Mouse (Mus musculus): ENCODE data around the gene Rhov. TPM values are rescaled to one million over a fixed set of nuclear protein-coding genes. Genes with fewer than 3 reads are reported as not detected.

Rhov gene
- polyA plus RNA-seq, 1 experiment from 2014 or later = not detected

DNA sequence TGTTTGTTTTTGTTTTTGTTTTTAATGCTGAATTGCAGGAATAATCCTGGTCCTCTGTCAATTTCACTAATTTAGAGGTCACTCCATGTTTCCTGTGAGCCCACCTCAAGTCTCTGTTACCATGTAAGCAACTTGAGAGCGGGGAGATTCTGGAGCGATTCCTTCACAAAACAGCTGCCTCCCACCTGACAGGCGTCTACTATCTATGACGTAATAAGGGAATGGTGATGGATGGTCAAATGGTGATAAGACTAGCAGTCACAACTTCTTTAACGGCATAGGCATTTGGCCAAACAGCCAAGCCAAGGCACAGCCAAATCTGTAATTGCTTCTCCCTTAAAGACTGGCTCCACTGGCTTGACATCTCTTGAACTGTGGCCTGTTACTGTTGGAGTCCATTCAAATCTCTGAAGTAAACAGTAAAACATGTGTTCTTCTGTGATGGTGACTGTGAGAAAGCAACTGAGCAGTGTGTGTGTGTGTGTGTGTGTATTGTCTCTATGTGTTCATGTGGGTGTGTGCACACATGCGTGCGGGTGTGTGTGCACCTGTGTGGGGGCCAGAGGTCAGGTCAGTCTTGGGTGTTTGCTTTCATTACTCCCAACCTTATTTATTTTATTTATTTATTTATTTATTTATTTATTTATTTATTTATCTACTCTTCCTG is 11.0 kb upstream of the Rhov start:
- H3K4me2 ChIP-seq = no peak overlapping the region
- H3K27me3 ChIP-seq (ENCODE audit: control insufficient read depth, insufficient read depth, low read length) = no peaks in the 10 kb centered on the region
- no peak overlapping the region for H3K9ac ChIP-seq (ENCODE audit: low read depth, low read length)
- no peaks in the 10 kb centered on the region for H3K9me3 ChIP-seq (replicated peaks; ENCODE audit: control insufficient read depth, low read length)
- H3K4me3 ChIP-seq (ENCODE audit: low read depth, low read length) = no peak overlapping the region
- H3K36me3 ChIP-seq (ENCODE audit: control insufficient read depth, insufficient read depth, low read length) = no peaks in the 10 kb centered on the region
- H3K27ac ChIP-seq (ENCODE audit: low read depth, low read length) = no peak overlapping the region
- no peaks in the 10 kb centered on the region for H3K4me1 ChIP-seq (ENCODE audit: control insufficient read depth, insufficient read depth, low read length)
- 72% methylated on average over 7 of the region's 7 CpGs for WGBS (ENCODE audit: insufficient replicate concordance)
- no peak for ATAC-seq (replicated peaks; ENCODE audit: insufficient number of reproducible peaks, low FRiP score, low TSS enrichment)

DNA sequence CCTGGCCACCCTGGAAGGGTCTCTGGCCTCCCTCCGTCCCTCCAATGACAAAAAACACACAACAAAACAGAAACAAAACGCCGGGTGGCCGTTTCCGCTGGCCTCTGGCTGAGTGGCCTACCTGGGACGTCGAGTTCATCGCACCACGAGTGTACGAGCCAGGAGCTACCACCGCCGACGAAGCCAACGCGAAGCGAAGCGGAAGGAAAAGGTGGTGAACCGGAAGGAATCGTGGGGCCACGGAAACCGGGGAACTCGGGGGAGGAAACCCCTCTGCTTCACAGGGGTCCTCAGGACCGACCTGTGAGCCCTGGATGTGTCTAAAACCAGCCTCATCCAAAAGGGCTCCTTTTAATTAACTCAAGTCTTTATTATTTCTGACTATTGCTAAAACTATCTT is 6.7 kb upstream of the Rhov start:
- H3K9ac ChIP-seq (ENCODE audit: low read depth, low read length) = no peak overlapping the region
- H3K4me2 ChIP-seq = no peak overlapping the region
- H3K4me3 ChIP-seq (ENCODE audit: low read depth, low read length) = no peak overlapping the region
- WGBS (ENCODE audit: insufficient replicate concordance) = 89% methylated on average over 23 of the region's 23 CpGs
- no peak overlapping the region for H3K27ac ChIP-seq (ENCODE audit: low read depth, low read length)
- no peaks in the 10 kb centered on the region for H3K4me1 ChIP-seq (ENCODE audit: control insufficient read depth, insufficient read depth, low read length)
- H3K9me3 ChIP-seq (replicated peaks; ENCODE audit: control insufficient read depth, low read length) = no peaks in the 10 kb centered on the region
- no peak for ATAC-seq (replicated peaks; ENCODE audit: insufficient number of reproducible peaks, low FRiP score, low TSS enrichment)
- H3K27me3 ChIP-seq (ENCODE audit: control insufficient read depth, insufficient read depth, low read length) = no peaks in the 10 kb centered on the region
- no peaks in the 10 kb centered on the region for H3K36me3 ChIP-seq (ENCODE audit: control insufficient read depth, insufficient read depth, low read length)

DNA sequence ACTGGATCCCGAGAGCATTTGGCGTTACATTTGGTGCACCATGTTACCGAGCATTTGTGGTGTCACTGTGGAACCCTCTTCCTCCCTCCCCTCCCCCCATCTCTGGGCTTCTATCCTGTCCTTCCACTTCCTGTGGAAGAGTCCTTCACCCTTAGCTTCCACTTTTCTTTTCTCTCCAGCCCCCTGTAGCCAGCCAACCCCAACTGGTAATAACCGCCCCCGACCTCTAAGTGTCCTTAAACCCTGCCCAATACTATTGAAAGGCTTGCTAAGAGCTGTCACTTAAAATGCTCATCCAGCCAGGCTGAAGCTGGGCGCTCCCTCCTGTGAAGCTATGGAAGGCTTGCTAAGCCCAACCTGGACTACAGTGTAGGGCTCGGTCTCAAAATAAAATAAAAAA is 5.9 kb upstream of the Rhov start:
- Histone ChIP-seq H3K27me3 (ENCODE audit: control insufficient read depth, insufficient read depth, low read length) (no peaks in the 10 kb centered on the region), H3K4me3 (ENCODE audit: low read depth, low read length) (no peak overlapping the region), H3K36me3 (ENCODE audit: control insufficient read depth, insufficient read depth, low read length) (no peaks in the 10 kb centered on the region), H3K9ac (ENCODE audit: low read depth, low read length) (no peak overlapping the region), H3K4me2 (no peak overlapping the region), H3K27ac (ENCODE audit: low read depth, low read length) (no peak overlapping the region), H3K9me3 (replicated peaks; ENCODE audit: control insufficient read depth, low read length) (no peaks in the 10 kb centered on the region), H3K4me1 (ENCODE audit: control insufficient read depth, insufficient read depth, low read length) (no peaks in the 10 kb centered on the region)
- ATAC-seq (replicated peaks; ENCODE audit: insufficient number of reproducible peaks, low FRiP score, low TSS enrichment) = no peak
- 66% methylated on average over 7 of the region's 7 CpGs for WGBS (ENCODE audit: insufficient replicate concordance)

DNA sequence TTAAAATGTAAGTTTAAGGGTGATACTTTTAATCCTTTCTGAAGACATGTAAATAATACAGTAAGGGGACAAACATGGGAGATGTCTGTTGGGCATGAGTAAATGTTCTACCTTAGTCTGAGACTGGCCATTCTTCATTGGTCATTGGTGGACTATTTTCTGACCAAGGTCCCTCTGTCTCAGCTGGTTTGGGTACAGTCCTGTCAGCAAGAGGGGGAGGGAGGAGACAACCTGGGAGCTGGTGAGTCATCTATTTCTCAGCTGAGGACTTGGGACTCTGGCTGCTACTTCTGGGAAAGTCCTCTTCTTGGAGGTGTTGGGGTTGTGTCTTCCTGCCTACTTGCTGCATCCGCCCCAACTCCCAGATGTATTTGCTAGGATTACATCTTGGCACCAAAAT is 3.1 kb upstream of the Rhov start:
- Histone ChIP-seq H3K9ac (ENCODE audit: low read depth, low read length) (no peak overlapping the region), H3K27ac (ENCODE audit: low read depth, low read length) (no peak overlapping the region), H3K36me3 (ENCODE audit: control insufficient read depth, insufficient read depth, low read length) (no peaks in the 10 kb centered on the region), H3K4me3 (ENCODE audit: low read depth, low read length) (no peak overlapping the region), H3K4me2 (no peak overlapping the region), H3K27me3 (ENCODE audit: control insufficient read depth, insufficient read depth, low read length) (peaks cover 15% of the 10 kb centered on the region), H3K4me1 (ENCODE audit: control insufficient read depth, insufficient read depth, low read length) (no peaks in the 10 kb centered on the region), H3K9me3 (replicated peaks; ENCODE audit: control insufficient read depth, low read length) (no peaks in the 10 kb centered on the region)
- ATAC-seq (replicated peaks; ENCODE audit: insufficient number of reproducible peaks, low FRiP score, low TSS enrichment) = no peak
- 63% methylated on average over 1 of the region's 1 CpGs for WGBS (ENCODE audit: insufficient replicate concordance)

DNA sequence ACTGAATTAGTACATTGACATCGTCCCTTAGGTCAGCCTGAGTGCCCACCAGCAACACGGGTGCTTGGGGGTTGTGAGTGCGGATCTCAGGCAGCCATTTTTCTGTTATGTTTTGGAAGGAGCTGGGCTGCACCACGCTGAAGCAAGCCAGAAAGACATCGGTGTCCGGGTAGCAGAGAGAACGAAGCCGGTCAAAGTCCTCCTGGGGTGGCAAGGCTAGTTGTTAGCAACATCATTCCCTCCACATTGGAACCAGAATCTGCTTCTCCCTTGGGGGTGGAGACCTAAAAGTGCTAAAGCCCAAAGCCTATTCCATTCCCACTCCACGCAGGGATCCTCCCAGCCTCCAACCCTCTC is 808 bp downstream of the Rhov start:
- Histone ChIP-seq H3K4me3 (ENCODE audit: low read depth, low read length) (peak overlapping the region; percentile 64; the same call in 1 of the 2 replicates), H3K9ac (ENCODE audit: low read depth, low read length) (no peak overlapping the region), H3K9me3 (replicated peaks; ENCODE audit: control insufficient read depth, low read length) (no peaks in the 10 kb centered on the region), H3K4me2 (peak overlapping the region; percentile 100), H3K36me3 (ENCODE audit: control insufficient read depth, insufficient read depth, low read length) (no peaks in the 10 kb centered on the region), H3K27ac (ENCODE audit: low read depth, low read length) (no peak overlapping the region), H3K27me3 (ENCODE audit: control insufficient read depth, insufficient read depth, low read length) (peaks cover 15% of the 10 kb centered on the region), H3K4me1 (ENCODE audit: control insufficient read depth, insufficient read depth, low read length) (no peaks in the 10 kb centered on the region)
- ATAC-seq (replicated peaks; ENCODE audit: insufficient number of reproducible peaks, low FRiP score, low TSS enrichment) = no peak
- 44% methylated on average over 9 of the region's 9 CpGs for WGBS (ENCODE audit: insufficient replicate concordance)

DNA sequence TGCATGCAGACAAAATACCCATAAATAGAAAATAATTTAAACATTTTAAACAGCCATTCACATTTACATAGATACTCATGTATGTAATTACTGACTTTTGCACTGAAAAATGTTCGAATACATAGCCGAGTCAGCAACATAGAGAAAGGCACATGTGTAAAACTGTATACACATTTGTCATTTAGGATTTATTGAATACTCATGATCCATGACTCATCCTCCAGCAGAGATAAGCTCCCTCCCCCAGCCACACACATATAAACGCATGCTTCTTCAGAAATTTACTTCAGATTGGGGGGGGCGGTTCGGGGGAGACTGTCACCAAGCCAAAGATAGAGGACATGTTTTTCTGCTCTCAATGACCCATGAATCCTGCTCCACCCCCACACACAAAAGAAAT is 7.3 kb downstream of the Rhov start:
- H3K36me3 ChIP-seq (ENCODE audit: control insufficient read depth, insufficient read depth, low read length) = no peaks in the 10 kb centered on the region
- H3K4me1 ChIP-seq (ENCODE audit: control insufficient read depth, insufficient read depth, low read length) = no peaks in the 10 kb centered on the region
- no peak for ATAC-seq (replicated peaks; ENCODE audit: insufficient number of reproducible peaks, low FRiP score, low TSS enrichment)
- H3K4me3 ChIP-seq (ENCODE audit: low read depth, low read length) = no peak overlapping the region
- no peak overlapping the region for H3K9ac ChIP-seq (ENCODE audit: low read depth, low read length)
- WGBS (ENCODE audit: insufficient replicate concordance) = 75% methylated on average over 5 of the region's 5 CpGs
- no peaks in the 10 kb centered on the region for H3K9me3 ChIP-seq (replicated peaks; ENCODE audit: control insufficient read depth, low read length)
- H3K4me2 ChIP-seq = no peak overlapping the region
- no peaks in the 10 kb centered on the region for H3K27me3 ChIP-seq (ENCODE audit: control insufficient read depth, insufficient read depth, low read length)
- H3K27ac ChIP-seq (ENCODE audit: low read depth, low read length) = no peak overlapping the region

DNA sequence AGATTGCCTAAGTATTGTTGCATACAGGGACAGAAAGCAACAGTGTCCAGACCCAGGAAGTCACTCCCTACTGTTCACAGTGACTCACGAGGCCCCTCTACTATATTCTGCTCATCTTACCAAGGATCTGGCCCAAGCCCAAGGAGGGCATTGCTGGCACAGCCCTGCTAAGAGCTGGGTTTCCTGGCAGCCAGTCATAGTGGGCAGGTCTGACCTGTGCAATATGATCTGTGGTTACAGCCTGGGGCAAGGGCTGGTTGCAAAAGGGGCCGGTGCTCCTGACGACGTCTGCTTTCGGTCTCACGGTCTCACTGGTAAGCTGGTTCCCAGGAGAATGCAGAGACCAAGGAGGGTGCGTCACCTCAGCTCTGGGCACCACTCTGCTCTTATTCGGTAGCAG is 8.1 kb downstream of the Rhov start:
- Histone ChIP-seq H3K4me2 (peak overlapping the region; percentile 24; the same call in 1 of the 2 replicates), H3K36me3 (ENCODE audit: control insufficient read depth, insufficient read depth, low read length) (no peaks in the 10 kb centered on the region)

DNA sequence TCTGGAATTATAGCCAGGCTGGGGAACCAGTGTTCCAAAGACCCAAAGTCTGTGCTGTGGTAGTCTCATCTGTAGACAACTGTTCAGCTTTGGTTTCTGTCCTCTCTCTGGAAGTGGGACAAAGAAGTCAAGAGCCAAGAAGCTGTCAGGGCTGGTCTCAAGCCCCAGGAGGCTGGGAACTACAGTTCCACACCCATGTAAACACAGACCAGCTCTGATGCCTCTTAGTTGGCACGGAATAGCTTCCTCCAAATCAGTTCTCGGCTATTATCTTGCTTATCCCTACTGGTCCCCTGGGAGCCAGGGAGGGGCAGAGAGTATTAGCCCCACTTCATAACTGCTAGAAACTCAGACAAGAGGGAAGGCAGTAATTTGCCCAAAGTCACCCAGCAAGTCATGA is 9.7 kb downstream of the Rhov start:
- Histone ChIP-seq H3K9ac (ENCODE audit: low read depth, low read length) (no peak overlapping the region), H3K4me2 (no peak overlapping the region), H3K4me3 (ENCODE audit: low read depth, low read length) (no peak overlapping the region), H3K4me1 (ENCODE audit: control insufficient read depth, insufficient read depth, low read length) (no peaks in the 10 kb centered on the region), H3K9me3 (replicated peaks; ENCODE audit: control insufficient read depth, low read length) (no peaks in the 10 kb centered on the region), H3K27me3 (ENCODE audit: control insufficient read depth, insufficient read depth, low read length) (no peaks in the 10 kb centered on the region), H3K27ac (ENCODE audit: low read depth, low read length) (no peak overlapping the region), H3K36me3 (ENCODE audit: control insufficient read depth, insufficient read depth, low read length) (no peaks in the 10 kb centered on the region)
- WGBS (ENCODE audit: insufficient replicate concordance) = 41% methylated on average over 2 of the region's 2 CpGs
- no peak for ATAC-seq (replicated peaks; ENCODE audit: insufficient number of reproducible peaks, low FRiP score, low TSS enrichment)

More for the DNA sequence above, 8.1 kb downstream of the Rhov start:
- H3K9me3 ChIP-seq (replicated peaks; ENCODE audit: control insufficient read depth, low read length) = no peaks in the 10 kb centered on the region
- no peak overlapping the region for H3K27ac ChIP-seq (ENCODE audit: low read depth, low read length)
- H3K9ac ChIP-seq (ENCODE audit: low read depth, low read length) = no peak overlapping the region
- no peak overlapping the region for H3K4me3 ChIP-seq (ENCODE audit: low read depth, low read length)
- H3K27me3 ChIP-seq (ENCODE audit: control insufficient read depth, insufficient read depth, low read length) = no peaks in the 10 kb centered on the region
- WGBS (ENCODE audit: insufficient replicate concordance) = 36% methylated on average over 8 of the region's 8 CpGs
- ATAC-seq (replicated peaks; ENCODE audit: insufficient number of reproducible peaks, low FRiP score, low TSS enrichment) = no peak
- no peaks in the 10 kb centered on the region for H3K4me1 ChIP-seq (ENCODE audit: control insufficient read depth, insufficient read depth, low read length)

DNA sequence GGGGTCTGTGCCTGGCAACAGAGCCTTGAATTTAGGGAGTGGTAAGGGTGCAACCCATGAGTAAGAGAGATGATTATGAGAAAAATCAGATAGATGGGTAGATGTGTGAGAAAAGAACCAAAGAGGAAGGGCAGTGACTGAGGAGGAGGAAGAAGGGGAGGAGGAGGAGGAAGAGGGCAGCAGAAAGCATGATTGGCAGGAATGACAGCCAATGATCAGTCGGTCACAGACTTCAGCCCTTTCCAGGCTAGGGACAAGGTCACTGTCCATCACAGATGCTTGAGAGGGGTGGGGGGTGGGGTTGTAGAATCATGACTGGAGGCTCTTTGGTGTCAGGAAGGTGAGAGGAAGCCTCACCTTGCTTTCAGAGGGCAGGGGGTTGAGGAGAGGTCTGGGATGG is 10.6 kb downstream of the Rhov start:
- no peaks in the 10 kb centered on the region for H3K4me1 ChIP-seq (ENCODE audit: control insufficient read depth, insufficient read depth, low read length)
- no peak for ATAC-seq (replicated peaks; ENCODE audit: insufficient number of reproducible peaks, low FRiP score, low TSS enrichment)

More for the DNA sequence above, 10.6 kb downstream of the Rhov start:
- no peaks in the 10 kb centered on the region for H3K36me3 ChIP-seq (ENCODE audit: control insufficient read depth, insufficient read depth, low read length)
- H3K27ac ChIP-seq (ENCODE audit: low read depth, low read length) = no peak overlapping the region
- no peak overlapping the region for H3K4me3 ChIP-seq (ENCODE audit: low read depth, low read length)
- no peaks in the 10 kb centered on the region for H3K9me3 ChIP-seq (replicated peaks; ENCODE audit: control insufficient read depth, low read length)
- no peak overlapping the region for H3K4me2 ChIP-seq
- H3K27me3 ChIP-seq (ENCODE audit: control insufficient read depth, insufficient read depth, low read length) = peaks cover under 1% of the 10 kb centered on the region; the same call in 1 of the 2 replicates
- H3K9ac ChIP-seq (ENCODE audit: low read depth, low read length) = no peak overlapping the region
- 65% methylated on average over 1 of the region's 1 CpGs for WGBS (ENCODE audit: insufficient replicate concordance)
